Mouse (Mus musculus) frontal cortex, postnatal 10 days (tissue): Measurements from ENCODE around the gene Krt14.
A peak's percentile ranks its signal among the peaks of the same experiment; 100 is the strongest.
"Not testable (repeated sequence)": the region's sequence is repeated elsewhere in the genome, so short reads cannot be mapped to it uniquely, and the experiment has no call there.

Source experiments
- DNase-seq, 2 experiments: peaks; one replicate each; pipeline ENCODE4 v3.0.0; 2022; ENCODE audit warnings: low spot score in 2 of 2, mixed read lengths in 1 of 2

Krt14 gene

DNA sequence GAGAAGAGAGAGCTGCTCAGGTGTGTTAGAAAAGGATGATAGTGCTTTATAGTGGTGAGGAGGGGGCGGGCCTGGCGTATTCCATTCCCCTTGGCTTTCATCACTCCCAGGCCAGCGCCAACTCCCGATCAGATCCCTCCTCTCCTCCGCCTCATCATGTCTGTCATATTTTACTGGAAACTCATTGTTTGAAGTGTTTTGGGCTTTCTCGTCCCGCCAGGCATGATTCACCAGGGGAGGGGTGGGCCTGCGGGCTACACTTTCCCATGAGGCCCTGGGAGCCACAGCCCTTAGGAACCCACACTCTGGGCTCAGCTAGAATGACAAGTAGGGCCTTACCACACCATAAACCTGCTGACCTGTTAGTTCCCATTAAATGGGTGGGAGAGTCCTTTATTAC lies at the start of gene Krt14:
Gene Krt14, minus strand, starts transcription at position 51 of the 400 bp plus-strand sequence.
- DNase-seq = no peak

DNA sequence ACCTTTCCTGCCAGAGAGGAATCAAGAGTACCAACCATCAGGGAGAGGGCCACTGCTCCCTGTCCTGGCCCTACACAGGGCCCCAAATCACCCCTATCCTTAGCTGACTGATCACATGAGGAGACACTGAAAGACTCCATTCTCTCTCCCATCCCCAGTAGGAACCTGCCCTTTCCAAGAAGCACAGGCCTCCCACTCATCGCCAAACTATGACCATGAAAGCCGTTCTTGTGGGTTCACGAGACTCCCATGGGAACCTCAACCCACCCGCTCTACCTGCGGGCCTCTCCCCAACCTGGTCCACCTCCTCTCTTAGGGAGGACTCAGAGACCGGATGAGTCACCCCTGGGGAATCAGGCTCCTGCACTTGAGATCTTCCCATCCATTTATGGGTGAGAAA lies 48.2 kb upstream of the Krt14 start:
- DNase-seq = no peak

DNA sequence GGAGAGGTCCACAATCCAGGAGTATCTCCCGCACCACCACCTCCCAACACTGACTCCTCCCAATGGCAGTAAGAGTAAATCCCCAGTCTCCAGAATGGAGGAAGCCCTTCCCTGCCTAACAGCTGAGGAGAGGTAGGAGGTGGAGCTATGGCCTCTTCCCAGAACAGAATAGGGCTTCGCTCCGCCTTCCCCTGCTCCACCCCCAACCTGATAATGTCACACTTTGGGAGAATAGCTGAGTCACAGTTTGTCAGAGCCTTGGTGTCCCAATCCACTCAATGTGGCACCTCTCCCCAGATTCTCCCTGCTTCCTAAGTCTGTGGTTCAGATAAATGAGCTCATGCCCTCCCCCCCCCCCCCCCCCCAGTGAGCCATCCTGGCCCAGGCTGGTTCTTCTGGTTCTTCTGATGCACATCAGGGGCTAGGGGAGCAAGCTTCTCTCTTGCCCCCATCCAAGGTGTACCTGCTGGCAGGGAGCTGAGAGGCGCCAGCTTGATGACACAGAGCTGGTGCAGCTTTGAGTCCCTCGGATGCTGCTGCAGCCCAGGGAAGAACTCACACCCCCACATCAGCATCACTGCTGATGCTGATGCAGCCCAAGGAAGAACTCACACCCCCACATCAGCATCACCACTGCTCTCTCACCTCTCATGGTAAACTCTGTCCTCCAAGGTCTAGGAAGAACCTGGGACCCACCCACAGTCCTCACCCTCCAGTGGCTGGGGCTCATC lies 47.2 kb upstream of the Krt14 start:
- DNase-seq = no peak

DNA sequence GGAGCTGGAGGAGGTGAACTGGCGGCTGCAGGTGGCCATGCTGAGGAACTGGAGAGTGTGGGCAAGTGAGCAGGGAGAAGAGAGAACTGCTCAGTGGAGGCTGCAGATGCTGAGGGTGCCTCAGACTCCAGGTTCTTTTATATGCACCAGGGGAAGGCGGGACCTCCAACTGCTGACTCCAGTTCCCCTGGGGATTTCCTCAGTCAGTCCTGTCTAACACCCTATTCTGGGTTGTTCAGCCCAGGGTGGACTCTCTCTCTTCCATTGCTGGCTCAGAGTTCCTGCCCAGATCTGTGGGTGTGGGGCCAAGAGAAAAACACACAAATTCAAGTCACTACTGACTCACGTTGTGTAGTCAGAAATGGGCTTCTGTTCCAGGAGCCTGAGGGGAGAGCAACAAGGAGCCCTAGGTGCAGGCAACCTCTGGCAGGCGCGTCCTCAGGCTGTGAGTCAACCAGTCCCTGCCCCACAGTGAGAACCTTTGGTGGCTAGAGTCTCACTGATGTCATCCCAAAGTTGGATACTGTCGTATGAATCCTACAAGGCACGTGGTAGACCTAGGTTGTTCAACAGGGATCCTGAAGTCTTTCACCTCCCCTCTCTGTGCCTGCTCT lies 41.6 kb upstream of the Krt14 start, which contains the start of gene Krt16:
Gene Krt16, minus strand, starts transcription at position 51 of the 614 bp plus-strand sequence.
- no peak for DNase-seq

DNA sequence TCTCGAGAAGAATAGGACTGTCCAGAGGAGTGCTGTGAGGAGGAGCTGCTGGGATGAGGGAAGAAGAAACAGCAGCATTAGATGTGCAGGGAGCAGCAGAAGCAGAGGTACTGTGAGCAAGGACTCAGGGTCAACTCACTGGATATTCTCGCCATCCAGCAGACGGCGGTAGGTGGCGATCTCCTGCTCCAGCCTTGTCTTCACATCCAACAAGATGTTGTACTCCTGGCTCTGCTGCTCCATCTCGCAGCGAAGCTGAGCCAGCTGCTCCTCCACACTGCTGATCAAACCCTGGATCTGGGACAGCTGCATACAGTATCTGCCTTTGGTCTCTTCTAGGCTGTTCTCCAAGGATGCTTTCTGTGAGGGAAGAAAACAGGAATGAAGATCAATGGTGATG lies 39.1 kb upstream of the Krt14 start:
- DNase-seq = not testable (repeated sequence)

DNA sequence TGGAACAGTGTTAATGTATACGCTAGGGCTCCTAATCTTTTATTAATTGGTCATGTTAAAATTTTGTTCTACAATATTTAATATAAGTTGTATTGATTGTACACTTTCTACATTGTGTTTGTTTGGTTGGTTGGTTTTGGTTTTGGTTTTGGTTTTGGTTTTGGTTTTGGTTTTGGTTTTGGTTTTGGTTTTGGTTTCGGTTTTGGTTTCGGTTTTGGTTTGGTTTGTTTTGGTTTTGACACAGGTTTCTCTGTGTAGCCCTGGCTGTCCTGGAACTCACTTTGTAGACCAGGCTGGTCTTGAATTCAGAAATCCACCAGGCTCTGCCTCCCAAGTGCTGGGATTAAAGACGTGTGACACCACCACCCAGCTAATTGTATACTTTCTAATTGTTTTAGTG lies 32.9 kb upstream of the Krt14 start:
- not testable (repeated sequence) for DNase-seq

DNA sequence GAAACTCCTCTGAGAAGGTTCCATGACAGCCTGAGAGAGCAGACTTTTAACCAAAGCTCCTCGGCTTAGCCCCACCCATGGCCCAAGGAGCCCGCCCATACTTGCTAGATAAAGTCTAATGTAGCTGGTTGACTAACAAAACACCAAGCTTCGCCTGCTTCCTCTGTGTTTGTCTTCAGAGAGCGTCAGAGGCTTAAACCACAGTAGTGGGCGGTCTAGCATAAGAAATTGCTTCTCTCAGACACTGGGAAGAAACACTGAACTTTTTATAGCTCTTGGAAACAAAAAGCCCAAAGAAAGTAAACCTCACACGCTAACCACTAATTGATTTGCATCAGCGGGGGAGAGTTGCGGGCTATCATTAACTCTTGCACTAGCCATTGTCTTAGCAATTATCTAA lies 14.4 kb upstream of the Krt14 start:
- no peak for DNase-seq

DNA sequence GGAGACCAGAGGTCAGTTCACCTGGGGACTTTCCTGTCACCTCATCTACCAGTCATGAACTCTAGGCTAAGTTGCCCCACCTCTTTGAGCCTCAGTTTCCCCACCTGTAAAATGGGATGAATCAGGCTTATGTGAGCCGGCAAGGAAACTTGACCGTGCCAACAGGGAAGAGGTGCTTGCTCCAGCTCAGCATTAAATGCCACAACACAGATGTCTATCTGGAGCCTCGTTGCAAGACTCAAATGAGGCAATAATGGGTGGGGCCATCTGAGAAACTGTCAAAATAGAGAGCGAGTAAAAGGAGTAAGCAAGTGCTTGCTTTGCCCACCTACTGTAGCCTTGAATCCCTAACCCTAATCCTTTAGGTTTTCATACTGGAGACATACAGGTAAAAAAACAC lies 12.0 kb upstream of the Krt14 start:
- no peak for DNase-seq

DNA sequence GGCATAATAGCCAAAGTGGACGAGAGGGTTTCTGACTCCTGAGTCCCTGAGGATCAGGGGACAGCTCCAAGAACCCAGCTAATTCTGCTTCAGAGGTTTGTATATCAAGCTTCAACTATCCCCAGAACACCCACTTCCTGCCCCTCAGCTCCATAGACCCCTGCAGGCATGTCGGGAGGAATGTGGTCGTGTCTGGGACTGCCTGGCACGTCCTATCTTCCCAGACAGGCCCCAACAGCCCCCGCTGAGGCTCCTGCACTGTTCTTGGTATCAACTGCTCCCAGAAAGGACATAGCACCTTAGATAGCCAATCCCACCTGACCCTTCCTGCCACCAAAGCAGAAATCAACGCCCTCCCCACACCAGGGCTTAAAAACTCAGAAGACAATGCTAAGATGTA lies 1.2 kb upstream of the Krt14 start:
- DNase-seq = no peak

DNA sequence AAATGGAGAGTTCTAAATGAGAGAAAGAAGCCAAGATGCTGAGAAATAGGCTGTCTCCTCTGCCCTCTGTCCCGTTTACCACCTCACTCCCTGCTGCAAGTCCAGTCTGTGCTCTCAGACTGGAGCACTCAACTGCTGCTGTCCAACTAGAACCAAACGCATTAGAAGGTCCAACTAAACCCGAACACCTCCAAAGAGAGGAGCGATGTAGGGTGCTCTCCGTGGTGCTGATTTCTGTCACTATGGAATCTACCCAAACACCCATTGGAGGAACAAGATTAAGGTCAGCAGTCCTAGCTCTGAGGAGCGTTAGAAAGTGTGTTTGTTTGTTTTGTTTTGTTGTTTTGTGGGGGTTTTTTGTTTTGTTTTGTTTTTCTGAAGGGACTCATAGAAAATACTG lies 3.9 kb downstream of the Krt14 start:
- no peak for DNase-seq

DNA sequence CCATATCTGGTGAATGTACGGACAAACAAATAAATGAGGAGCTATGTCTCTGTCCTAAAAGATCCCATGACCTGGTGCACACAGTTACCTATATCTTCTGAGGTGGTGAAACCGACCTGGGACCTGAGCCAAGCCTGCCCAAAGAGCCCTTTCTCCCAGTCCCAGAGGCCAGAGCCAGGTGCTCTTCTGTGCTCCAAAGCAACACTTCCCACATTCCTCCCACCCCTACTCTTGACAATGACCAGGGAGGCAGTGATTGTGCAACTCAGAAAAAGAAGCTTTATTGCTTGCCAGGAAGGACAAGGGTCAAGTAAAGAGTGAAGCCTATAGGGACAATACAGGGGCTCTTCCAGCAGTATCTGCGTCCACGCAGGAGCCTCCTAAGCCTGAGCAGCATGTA lies 4.4 kb downstream of the Krt14 start:
- no peak for DNase-seq

DNA sequence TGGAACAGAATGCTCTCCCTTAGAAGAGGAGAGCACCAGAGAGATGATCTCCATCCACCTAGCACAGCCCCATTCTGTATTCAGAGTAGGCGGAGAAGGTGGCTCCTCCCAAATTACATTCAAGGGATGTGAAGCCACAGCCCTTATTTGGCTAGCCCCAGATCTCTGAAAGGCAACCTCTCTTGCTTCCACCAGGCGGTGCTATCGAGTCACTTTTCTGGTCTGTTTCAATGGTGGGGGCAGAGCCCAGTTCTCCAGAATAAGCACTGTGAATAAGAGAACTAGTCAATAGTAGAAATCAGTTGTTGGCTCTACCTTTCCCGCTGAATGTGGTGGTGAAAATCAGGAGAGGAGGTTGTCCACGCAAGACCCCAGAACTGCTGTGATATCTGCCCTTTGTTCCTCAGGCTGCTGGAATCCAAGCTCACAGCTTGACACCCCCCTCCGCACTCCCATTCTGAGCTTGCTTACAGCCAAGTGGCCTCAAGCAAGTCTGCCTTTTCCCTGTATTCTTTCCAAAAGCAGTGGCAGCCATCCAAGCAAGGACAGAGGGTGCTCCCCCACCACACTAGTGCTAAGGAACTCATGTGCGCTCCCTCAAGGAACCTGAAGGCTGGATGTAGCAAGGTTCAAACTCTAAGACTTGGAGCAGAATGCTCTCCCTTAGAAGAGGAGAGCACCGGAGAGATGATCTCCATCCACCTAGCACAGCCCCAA lies 7.1 kb downstream of the Krt14 start:
- no peak for DNase-seq

DNA sequence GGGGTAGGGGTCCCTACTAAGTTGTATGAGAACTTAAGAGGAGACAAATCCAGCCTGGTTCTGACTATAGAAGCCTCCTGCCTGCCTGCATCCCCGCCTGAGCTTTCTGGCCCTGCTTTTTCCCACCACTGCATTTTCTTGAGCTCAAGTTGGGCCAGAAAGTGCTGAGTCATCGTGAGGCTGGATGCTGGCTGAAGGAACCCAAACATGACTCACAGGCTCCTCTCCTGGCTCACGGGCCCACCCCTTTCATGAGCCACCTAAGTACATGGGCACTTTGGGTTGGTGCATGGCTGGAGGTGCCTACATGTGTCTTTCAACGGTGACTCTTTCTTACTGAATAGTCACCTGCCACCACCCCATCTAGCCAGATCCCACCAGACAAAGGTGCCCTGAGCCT lies 8.7 kb downstream of the Krt14 start:
- no peak for DNase-seq

DNA sequence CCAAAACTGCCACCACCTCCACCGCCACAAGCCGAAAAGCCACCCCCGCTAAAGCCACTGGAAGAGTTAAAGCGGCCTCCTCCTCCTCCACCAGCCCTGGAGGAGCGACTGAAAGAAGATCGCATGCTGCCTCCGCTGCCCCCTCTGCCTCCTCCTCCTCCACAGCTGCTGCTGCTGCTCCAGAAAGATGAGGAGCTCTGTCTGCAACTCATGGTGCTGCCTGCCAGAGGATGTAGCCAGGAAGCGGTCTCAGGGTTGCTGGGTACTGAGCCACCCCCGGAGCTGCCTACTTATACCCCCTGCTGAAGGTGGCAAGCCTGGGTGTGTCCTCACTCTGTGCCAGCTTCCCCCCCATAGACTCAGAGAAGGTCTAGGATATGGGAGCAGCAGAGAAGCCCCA lies 14.4 kb downstream of the Krt14 start, which contains the start of gene Krt9:
Gene Krt9, minus strand, starts transcription at position 255 of the 400 bp plus-strand sequence.
- DNase-seq = peak in 1 of 2 experiments; percentile 23

DNA sequence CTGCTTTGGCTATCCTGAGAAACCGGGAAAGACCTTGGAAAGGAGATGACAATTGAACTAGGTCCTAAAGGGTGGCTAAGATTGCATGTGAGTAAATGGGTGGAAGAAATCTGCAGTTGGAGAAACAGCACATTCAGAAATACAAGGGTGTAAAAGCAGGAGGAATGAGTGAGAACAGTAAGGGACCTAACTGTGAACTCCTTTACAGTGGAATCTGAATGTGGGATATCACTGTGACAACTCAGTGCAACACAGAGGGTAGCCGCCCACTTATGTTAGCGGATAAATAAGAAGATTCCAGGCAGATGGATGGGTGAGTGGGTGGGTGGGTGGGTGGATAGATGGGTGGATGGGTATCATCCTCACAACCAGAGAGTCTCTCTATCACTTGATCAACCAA lies 15.5 kb downstream of the Krt14 start:
- DNase-seq = no peak

DNA sequence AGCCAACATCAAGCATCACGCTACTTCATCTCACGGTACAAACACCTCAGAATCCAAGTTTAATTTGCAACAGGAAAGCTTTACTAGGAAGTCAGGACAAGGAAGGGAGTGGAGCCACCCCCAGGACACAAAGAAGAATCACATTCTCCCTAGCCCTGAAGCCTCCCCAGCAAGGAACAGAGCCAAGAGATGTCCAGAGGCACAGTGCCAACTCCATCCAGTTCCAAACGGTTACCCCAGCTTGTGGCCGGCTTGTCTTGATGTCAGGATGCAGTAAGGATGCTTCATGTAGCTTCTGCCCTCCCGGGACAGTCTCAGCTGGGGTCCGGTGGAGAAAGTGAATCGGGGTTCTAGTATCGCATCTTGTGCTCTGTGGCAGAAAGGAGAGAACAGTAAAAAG lies 20.6 kb downstream of the Krt14 start:
- no peak for DNase-seq

DNA sequence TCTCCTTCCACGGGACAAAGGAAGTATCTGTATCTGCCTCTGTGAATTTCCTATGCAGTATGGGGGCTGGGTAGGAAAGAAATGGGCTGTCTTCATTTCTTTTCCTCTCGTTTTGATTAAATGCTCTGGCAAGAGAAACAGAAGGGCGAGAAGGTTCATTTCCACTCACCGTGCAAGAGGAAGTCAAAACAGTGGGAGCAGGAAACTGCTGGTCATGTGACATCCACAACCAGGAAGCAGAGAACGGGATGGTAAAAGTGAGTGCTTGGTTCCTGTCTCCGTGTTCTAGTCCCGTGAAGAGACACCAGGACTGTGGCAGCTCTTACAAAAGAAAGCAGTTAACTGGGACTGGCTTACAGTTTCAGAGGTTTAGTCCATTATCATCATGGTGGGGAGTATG lies 25.6 kb downstream of the Krt14 start:
- DNase-seq = no peak

DNA sequence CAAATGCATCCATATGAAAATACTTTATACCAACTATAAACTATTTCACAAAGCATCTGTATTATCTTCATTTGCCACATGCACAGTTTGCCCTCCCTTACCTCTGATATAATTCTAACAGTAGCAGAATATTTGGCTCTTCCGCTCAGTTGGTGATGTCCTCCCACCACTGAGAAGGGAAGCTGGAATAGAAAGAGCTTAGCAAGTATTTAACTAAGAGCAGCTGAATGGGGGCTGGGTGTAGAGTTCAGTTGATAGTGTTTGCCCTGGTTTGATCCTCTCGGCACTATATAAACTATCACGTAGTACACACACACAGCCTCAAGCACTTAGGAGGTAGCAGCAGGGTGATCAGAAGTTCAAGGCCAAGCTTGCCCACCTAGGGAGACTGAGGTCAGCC lies 28.1 kb downstream of the Krt14 start:
- DNase-seq = no peak

DNA sequence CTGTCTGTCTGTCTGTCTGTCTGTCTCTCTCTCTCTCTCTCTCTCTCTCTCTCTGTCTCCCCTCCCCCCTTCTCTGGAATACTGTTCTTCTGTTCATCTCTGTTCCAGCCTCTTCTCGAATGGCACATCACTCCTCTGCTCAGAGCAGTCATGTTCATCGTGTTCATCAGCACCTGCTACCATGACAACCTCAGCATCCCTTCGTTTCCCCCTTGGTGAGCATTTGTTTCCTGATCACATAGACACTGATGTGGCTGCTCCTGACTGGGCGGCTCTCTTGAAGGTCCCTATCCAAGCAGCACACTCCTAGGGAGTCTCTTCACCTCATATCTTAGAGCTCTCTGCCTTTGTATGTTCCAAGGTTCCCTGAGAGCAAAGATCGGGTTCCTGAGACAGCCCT lies 29.0 kb downstream of the Krt14 start:
- DNase-seq = no peak

DNA sequence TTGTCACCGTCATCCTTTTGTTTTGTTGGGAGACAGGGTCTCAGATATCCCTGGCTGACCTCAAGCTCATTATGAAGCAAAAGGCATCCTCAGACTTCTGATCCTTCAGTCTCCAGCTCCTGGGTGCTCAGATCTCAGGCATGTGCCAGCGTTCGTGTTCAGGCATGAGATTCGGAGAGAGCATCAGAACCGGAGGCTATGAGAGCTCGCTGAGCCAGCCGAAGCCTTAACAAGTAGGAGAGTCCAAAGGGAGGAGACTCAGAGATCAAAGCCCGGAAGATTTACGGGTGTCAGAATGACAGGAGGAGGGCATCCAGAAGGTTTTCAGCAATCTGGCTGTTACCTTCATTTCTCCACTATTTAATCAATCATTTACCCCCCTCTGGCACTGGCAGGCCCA lies 30.6 kb downstream of the Krt14 start:
- DNase-seq = no peak

DNA sequence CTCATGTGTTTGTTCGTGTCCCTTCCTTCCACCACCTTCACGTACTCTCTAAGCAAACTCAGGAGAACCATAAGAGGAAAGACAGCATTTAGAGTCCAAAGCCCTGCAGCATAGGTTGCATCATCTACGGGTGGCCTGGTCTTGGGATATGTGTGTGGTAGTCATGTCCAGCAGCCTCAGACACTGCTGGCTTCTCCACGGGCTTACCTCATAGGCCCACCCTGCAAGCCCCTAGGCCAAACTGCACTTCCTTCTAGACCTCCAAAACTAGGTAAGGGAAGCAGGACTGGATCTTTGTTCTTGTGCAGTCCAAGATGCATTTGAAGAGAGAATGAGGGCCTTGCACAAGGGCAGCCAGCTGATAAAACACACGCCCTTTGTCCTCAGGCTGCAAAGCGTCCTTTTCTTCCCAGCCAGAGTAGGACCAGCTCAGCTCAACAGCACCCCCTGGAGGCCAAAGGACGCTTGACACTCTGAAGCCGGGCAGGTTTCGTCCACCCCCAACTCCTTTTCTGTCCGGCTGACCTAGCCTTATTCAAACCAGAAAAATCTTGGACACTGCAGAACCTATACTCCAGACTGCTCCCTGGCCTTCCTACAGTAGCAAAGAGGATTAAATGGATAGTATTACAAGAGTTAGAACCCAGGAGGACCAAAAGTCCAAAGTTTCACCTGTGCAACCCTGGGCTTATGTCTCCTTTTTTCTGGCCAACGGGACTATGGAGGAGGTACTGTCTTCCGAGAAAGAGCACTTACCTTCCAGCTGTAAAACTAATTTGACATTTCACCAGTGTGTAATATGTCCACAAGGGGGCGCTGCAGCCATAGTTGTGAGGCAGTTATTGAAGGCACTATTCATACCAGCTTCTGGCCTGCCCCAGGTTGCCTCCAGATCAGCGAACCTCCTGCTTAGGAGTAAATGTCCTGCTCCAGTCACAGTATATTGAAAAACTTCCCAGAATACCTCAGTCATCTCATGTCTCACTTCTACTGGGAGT lies 38.3 kb downstream of the Krt14 start:
- peak; percentile 34 to 64 for DNase-seq

DNA sequence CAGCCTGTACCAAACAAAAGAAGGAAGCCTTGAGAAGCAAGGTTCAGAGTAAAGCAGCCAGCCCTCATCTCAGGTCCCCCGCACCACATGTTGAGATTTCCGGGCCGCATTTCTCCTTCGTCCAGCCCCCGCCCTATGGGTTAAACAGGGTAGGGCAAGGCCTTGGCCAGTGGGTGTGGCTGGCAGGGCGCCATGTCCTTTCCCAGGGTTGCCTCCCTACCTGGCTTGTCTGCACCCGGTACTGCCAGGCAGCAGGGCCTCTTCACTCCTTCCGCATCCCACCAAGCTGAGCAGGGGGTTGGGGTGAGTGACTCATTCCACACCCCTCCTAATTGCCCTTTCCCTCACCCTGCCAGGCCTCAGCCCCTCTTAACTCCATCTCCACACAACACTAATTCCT lies 39.3 kb downstream of the Krt14 start:
- no peak for DNase-seq
